31 mouse cellular contexts compared by ENCODE assay signal in the genomic region with DNA sequence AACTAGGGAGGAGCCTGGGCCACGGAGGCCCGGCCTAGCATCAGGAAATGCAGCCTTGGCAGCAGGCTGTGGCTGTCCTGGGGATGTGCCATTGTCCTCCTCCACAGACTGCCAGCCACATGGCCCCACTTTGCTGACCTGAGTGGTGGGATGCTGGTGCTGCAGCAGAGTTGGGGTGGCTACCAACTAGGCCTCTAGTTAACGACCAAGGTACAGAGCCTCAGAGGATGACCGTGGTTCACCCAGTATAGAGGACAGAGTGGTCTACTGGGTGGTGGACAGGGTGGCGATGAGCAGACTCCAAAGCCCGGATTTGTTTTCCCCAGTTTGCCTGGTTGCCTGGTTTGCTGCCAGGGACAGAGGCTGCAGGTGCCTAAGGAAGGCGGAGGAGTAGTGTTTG. TPM values are rescaled to one million over a fixed set of nuclear protein-coding genes. Genes with fewer than 3 reads are reported as not detected.
"Had no signal": no experiment of that assay in that cellular context is flagged by ENCODE, and none has a peak within 500 bp of the region (broad histone marks: within the 10 kb centered on the region; RNA-seq: fewer than 3 reads in every experiment).

No protein-coding gene starts in this region.

- H3K27me3 ChIP-seq: hindbrain, embryonic 13.5 days; hindbrain, embryonic 15.5 days; kidney, embryonic 15.5 days; limb, embryonic 13.5 days had no signal

- H3K36me3 ChIP-seq: heart, embryonic 12.5 days; hindbrain, embryonic 13.5 days; hindbrain, embryonic 15.5 days; kidney, embryonic 15.5 days; limb, embryonic 13.5 days; liver, embryonic 13.5 days; liver, embryonic 15.5 days had no signal

- H3K9ac ChIP-seq: forebrain, postnatal 0 days; hindbrain, embryonic 13.5 days; hindbrain, embryonic 15.5 days; kidney, embryonic 15.5 days; limb, embryonic 13.5 days; liver, embryonic 13.5 days; liver, embryonic 15.5 days had no signal

- H3K4me2 ChIP-seq: heart, embryonic 12.5 days; hindbrain, embryonic 13.5 days; hindbrain, embryonic 15.5 days; kidney, embryonic 15.5 days; limb, embryonic 13.5 days; liver, embryonic 11.5 days; liver, embryonic 13.5 days; liver, embryonic 15.5 days had no signal

- H3K9me3 ChIP-seq: heart, embryonic 12.5 days; hindbrain, embryonic 13.5 days; hindbrain, embryonic 15.5 days; kidney, embryonic 15.5 days; limb, embryonic 13.5 days; liver, embryonic 13.5 days; liver, embryonic 15.5 days had no signal

- H3K27ac ChIP-seq: heart, adult 2 months; hindbrain, embryonic 13.5 days; hindbrain, embryonic 15.5 days; hindbrain, postnatal 0 days; kidney, embryonic 15.5 days; kidney, postnatal 0 days; limb, embryonic 13.5 days; liver, embryonic 13.5 days; liver, embryonic 15.5 days had no signal

- ATAC-seq: hindbrain, postnatal 0 days; intestine, embryonic 16.5 days had no signal

- DNase-seq: gastrocnemius, postnatal 10 days; gastrocnemius, postnatal 36 days; heart, adult 11 months; heart, postnatal 10 days; heart, postnatal 36 days; kidney, adult 11 months; kidney, postnatal 14 days; layer of hippocampus, adult 9-11 months; layer of hippocampus, postnatal 36 days; left cerebral cortex, postnatal 4 days; liver; liver, embryonic 13.5 days had no signal

- H3K4me3 ChIP-seq: heart, adult 2 months; heart, embryonic 12.5 days; hindbrain, embryonic 13.5 days; hindbrain, embryonic 15.5 days; kidney, embryonic 15.5 days; limb, embryonic 13.5 days; liver, embryonic 13.5 days; liver, embryonic 15.5 days had no signal

- H3K4me1 ChIP-seq: hindbrain, embryonic 13.5 days; hindbrain, embryonic 15.5 days; liver, embryonic 13.5 days; liver, embryonic 15.5 days had no signal

RNA-seq across cellular contexts. Expression of gene Alox12b, which starts 17.9 kb away (rescaled TPM):
- total RNA-seq: gastrocnemius, adult 18-20 months; gastrocnemius, postnatal 10 days; gastrocnemius, postnatal 36 days; heart, adult 2 months; heart, postnatal 10 days; heart, postnatal 36 days; hematopoietic stem cell, adult 5-6 weeks had no signal
- polyA plus RNA-seq: gonadal fat pad, adult 2 months; heart, embryonic 12.5 days; heart, embryonic 14.5 days; heart, embryonic 16.5 days; liver, embryonic 11.5 days; liver, embryonic 13.5 days; liver, embryonic 15.5 days had no signal

RNA-seq across cellular contexts. Expression of gene Alox8, which starts 22.9 kb away (rescaled TPM):
- total RNA-seq: gastrocnemius, adult 18-20 months; gastrocnemius, postnatal 36 days had no signal
- polyA plus RNA-seq: gonadal fat pad, adult 2 months; hindbrain, embryonic 11.5 days; large intestine, adult 2 months; liver, embryonic 13.5 days had no signal

RNA-seq across cellular contexts. Expression of gene Aloxe3, which starts 49.0 kb away (rescaled TPM):
- total RNA-seq: gastrocnemius, adult 18-20 months; gastrocnemius, postnatal 36 days; heart, postnatal 10 days; heart, postnatal 36 days; hematopoietic stem cell, adult 5-6 weeks had no signal
- polyA plus RNA-seq: liver, embryonic 11.5 days; liver, embryonic 13.5 days; liver, embryonic 15.5 days had no signal

RNA-seq across cellular contexts. Expression of gene 9130213A22Rik, which starts 52.3 kb away (rescaled TPM):
- total RNA-seq: gastrocnemius, adult 18-20 months; gastrocnemius, postnatal 36 days; hematopoietic stem cell, adult 5-6 weeks had no signal
- polyA plus RNA-seq: hindbrain, embryonic 11.5 days; liver, embryonic 13.5 days had no signal

RNA-seq across cellular contexts. Expression of gene Hes7, which starts 54.5 kb away (rescaled TPM):
- total RNA-seq: gastrocnemius, adult 18-20 months; gastrocnemius, postnatal 10 days; gastrocnemius, postnatal 36 days; heart, postnatal 36 days; hematopoietic stem cell, adult 5-6 weeks had no signal
